Mouse (Mus musculus): Measurements from ENCODE around the gene Slc9a4.

The Slc9a4 gene

DNA sequence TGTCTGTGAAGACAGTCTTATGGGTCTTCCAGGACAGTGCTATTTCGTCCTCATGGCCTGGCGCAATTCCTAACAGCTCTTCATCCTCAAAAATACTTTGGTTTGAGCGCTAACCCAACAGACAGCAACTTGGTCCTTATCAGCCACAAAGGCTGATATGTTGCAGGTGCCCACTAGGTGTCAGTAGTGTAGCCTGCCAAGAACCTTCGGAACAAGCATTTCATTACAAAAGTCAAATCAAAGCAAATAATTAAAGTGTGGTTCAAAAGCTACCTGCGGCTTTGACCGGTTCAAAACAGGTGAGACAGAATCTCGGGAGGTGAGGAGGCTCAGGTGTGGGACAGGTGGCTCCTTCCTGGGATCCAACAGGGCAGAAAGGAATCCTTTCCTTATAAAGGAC, at the start of gene Slc9a4:
Gene Slc9a4, plus strand, starts transcription at position 298 of the 400 bp plus-strand sequence.
- no peaks in the 10 kb centered on the region for H3K9me3 ChIP-seq (ENCODE audit: low read length)
- no peaks in the 10 kb centered on the region for H3K36me3 ChIP-seq (ENCODE audit: insufficient read depth, low read length)
- H3K4me1 ChIP-seq (replicated peaks; ENCODE audit: low read depth, low read length), result no peaks in the 10 kb centered on the region
- TF ChIP-seq CTCF (conservative IDR thresholded peaks at IDR 0.05; ENCODE audit: low read length), result peak; percentile 60
- TF ChIP-seq POU5F1 (IDR thresholded peaks at IDR 0.05; ENCODE audit: borderline replicate concordance, low read length), result no peak
- no peak for TF ChIP-seq NANOG (IDR thresholded peaks at IDR 0.05; ENCODE audit: borderline replicate concordance, low read length)
- H3K4me3 ChIP-seq (replicated peaks; ENCODE audit: low read length), result no peak within 1 kb of the TSS
- no peaks in the 10 kb centered on the region for H3K27me3 ChIP-seq (ENCODE audit: insufficient read depth, low read length)

DNA sequence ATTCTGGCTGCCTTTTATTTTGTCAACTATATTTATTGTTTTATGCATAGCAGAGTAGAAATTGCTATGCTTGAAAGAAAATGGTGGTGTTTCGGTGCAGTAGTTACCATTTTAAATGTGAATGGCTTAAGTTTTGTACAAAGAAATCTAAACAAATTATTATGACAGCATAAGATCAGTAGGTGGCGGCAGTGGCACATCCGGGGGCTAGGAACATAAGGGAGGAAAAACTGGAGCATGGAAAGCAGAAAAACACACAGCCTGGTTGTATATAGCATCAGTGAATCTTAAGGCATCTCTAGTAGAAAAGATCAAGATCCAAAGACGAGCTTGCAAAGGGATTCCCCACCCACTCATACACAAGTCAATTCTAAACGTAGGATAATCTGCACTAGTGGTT, 42.3 kb upstream of the Slc9a4 start:
- Histone ChIP-seq H3K36me3 (ENCODE audit: insufficient read depth, low read length) (no peaks in the 10 kb centered on the region), H3K4me1 (replicated peaks; ENCODE audit: low read depth, low read length) (no peaks in the 10 kb centered on the region), H3K4me3 (replicated peaks; ENCODE audit: low read length) (no peak overlapping the region), H3K27me3 (ENCODE audit: insufficient read depth, low read length) (no peaks in the 10 kb centered on the region), H3K9me3 (ENCODE audit: low read length) (peaks cover 6% of the 10 kb centered on the region)
- TF ChIP-seq NANOG (IDR thresholded peaks at IDR 0.05; ENCODE audit: borderline replicate concordance, low read length), result no peak
- 0 out of 2 replicates have a peak, but pooled peaks have one; percentile 6 for TF ChIP-seq CTCF (conservative IDR thresholded peaks at IDR 0.05; ENCODE audit: low read length)
- TF ChIP-seq POU5F1 (IDR thresholded peaks at IDR 0.05; ENCODE audit: borderline replicate concordance, low read length), result no peak

DNA sequence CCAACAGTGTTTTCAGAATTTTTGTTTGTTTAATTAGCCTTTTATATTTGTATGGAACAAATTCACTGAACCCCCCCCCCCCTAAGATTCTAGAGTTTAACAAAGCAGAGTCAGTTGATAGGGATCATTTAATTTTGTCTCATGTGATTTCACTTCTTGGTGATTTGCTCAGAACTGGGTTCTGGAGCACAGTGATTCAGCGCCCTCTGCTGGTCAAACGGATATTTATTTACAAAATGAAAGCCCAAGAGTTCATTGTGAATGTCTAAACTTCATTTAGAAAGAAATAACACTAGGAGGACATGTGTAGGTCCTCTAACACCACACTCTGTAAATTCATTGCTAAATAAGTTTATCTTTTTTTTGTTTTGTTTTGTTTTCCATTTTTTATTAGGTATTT, 35.2 kb upstream of the Slc9a4 start:
- no peaks in the 10 kb centered on the region for H3K4me1 ChIP-seq (replicated peaks; ENCODE audit: low read depth, low read length)
- H3K4me3 ChIP-seq (replicated peaks; ENCODE audit: low read length), result no peak overlapping the region
- peaks cover 4% of the 10 kb centered on the region; the same call in 1 of the 2 replicates for H3K27me3 ChIP-seq (ENCODE audit: insufficient read depth, low read length)
- TF ChIP-seq CTCF (conservative IDR thresholded peaks at IDR 0.05; ENCODE audit: low read length) (peak; percentile 53), POU5F1 (IDR thresholded peaks at IDR 0.05; ENCODE audit: borderline replicate concordance, low read length) (no peak)
- no peaks in the 10 kb centered on the region for H3K9me3 ChIP-seq (ENCODE audit: low read length)
- H3K36me3 ChIP-seq (ENCODE audit: insufficient read depth, low read length), result no peaks in the 10 kb centered on the region

DNA sequence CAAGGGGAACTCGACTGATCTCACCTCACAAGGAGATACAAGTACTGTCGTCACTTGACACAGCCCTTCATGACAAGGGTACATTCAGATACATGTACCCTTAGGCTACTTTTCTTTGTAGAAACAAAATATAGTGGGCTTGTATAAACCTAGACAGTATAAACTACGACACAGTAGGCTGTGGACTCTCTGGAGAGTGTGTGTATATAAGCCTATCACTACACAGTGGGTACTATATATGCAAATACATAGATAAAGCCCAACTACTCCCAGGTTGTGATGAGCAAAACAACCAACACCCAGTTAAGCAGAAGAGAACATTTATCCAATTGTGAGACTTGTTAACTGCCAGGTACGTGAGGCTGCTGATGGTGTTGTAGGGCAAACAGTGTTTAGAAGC, 33.2 kb upstream of the Slc9a4 start:
- no peak overlapping the region for H3K4me3 ChIP-seq (replicated peaks; ENCODE audit: low read length)
- no peaks in the 10 kb centered on the region for H3K9me3 ChIP-seq (ENCODE audit: low read length)
- TF ChIP-seq POU5F1 (IDR thresholded peaks at IDR 0.05; ENCODE audit: borderline replicate concordance, low read length) (no peak), NANOG (IDR thresholded peaks at IDR 0.05; ENCODE audit: borderline replicate concordance, low read length) (no peak), CTCF (conservative IDR thresholded peaks at IDR 0.05; ENCODE audit: low read length) (no peak)
- H3K27me3 ChIP-seq (ENCODE audit: insufficient read depth, low read length), result peaks cover 4% of the 10 kb centered on the region; the same call in 1 of the 2 replicates
- H3K36me3 ChIP-seq (ENCODE audit: insufficient read depth, low read length), result no peaks in the 10 kb centered on the region
- no peaks in the 10 kb centered on the region for H3K4me1 ChIP-seq (replicated peaks; ENCODE audit: low read depth, low read length)

DNA sequence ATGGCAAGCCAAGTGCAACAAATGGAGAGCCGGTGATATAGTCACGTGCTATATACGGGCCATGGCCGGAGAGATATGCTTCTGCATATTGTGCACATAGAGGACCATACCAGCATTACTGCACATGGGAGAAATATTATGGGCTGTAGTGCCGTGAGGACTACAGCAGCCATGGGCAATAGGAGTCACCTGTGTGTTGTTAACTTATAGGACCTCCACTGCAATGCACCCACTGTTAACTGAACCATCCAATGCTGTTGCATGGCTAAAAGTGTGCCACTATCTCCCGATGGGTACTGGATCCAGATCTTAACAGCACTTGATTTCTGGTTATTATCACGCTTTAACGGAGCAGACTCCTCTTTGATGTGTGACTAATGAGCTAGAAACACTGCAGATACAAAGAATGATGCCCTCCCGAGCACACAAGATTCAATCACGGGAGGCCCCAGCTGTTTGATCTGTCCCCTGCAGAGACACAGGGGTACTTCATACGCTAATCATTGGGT, 32.8 kb upstream of the Slc9a4 start:
- Histone ChIP-seq H3K27me3 (ENCODE audit: insufficient read depth, low read length) (peaks cover 4% of the 10 kb centered on the region; the same call in 1 of the 2 replicates), H3K9me3 (ENCODE audit: low read length) (no peaks in the 10 kb centered on the region), H3K36me3 (ENCODE audit: insufficient read depth, low read length) (no peaks in the 10 kb centered on the region), H3K4me3 (replicated peaks; ENCODE audit: low read length) (no peak overlapping the region), H3K4me1 (replicated peaks; ENCODE audit: low read depth, low read length) (no peaks in the 10 kb centered on the region)
- TF ChIP-seq POU5F1 (IDR thresholded peaks at IDR 0.05; ENCODE audit: borderline replicate concordance, low read length), result no peak
- TF ChIP-seq CTCF (conservative IDR thresholded peaks at IDR 0.05; ENCODE audit: low read length), result no peak
- TF ChIP-seq NANOG (IDR thresholded peaks at IDR 0.05; ENCODE audit: borderline replicate concordance, low read length), result peak; percentile 17; the same call in 1 of the 2 replicates

DNA sequence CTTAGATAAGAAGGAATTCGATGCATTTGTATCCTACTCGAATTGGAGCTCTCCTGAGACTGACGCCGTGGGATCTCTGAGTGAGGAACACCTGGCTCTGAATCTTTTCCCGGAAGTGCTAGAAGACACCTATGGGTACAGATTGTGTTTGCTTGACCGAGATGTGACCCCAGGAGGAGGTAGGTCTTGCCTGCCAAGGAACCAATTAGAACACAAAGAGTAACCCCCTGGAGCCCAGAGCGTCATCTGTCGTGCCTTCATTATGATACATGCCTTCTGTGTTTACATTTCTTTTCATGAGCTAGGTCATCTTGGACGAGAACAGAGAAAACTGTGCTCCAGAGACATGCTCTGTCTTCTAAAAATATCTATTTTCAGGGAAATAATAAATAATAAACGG, 32.1 kb upstream of the Slc9a4 start:
- H3K36me3 ChIP-seq (ENCODE audit: insufficient read depth, low read length), result no peaks in the 10 kb centered on the region
- no peak overlapping the region for H3K4me3 ChIP-seq (replicated peaks; ENCODE audit: low read length)
- H3K4me1 ChIP-seq (replicated peaks; ENCODE audit: low read depth, low read length), result no peaks in the 10 kb centered on the region
- TF ChIP-seq CTCF (conservative IDR thresholded peaks at IDR 0.05; ENCODE audit: low read length) (no peak), NANOG (IDR thresholded peaks at IDR 0.05; ENCODE audit: borderline replicate concordance, low read length) (no peak), POU5F1 (IDR thresholded peaks at IDR 0.05; ENCODE audit: borderline replicate concordance, low read length) (no peak)
- peaks cover 4% of the 10 kb centered on the region; the same call in 1 of the 2 replicates for H3K27me3 ChIP-seq (ENCODE audit: insufficient read depth, low read length)
- H3K9me3 ChIP-seq (ENCODE audit: low read length), result no peaks in the 10 kb centered on the region

DNA sequence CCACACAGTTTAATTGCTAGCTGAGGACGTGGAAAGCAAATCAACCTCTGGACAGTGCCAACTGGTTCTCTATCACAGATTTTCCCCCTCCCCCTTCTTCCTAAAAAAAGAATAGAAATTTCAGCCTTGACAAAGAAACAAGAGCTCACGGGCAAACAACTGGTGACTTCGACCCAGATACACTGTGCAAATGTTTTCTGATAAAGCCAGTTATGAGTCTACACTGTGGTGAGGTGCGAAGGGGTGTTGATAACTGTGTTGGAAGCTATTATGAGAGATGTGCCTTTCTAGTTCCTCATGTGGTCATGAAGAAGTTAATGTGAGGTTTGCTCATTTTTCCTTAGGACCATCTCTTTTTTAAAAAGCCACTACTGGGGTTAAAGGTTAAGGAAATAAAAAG, 10.5 kb upstream of the Slc9a4 start:
- Histone ChIP-seq H3K27me3 (ENCODE audit: insufficient read depth, low read length) (no peaks in the 10 kb centered on the region), H3K36me3 (ENCODE audit: insufficient read depth, low read length) (no peaks in the 10 kb centered on the region), H3K9me3 (ENCODE audit: low read length) (no peaks in the 10 kb centered on the region; the same call in 1 of the 2 replicates), H3K4me3 (replicated peaks; ENCODE audit: low read length) (no peak overlapping the region), H3K4me1 (replicated peaks; ENCODE audit: low read depth, low read length) (no peaks in the 10 kb centered on the region)
- TF ChIP-seq POU5F1 (IDR thresholded peaks at IDR 0.05; ENCODE audit: borderline replicate concordance, low read length) (no peak), CTCF (conservative IDR thresholded peaks at IDR 0.05; ENCODE audit: low read length) (no peak), NANOG (IDR thresholded peaks at IDR 0.05; ENCODE audit: borderline replicate concordance, low read length) (no peak)

DNA sequence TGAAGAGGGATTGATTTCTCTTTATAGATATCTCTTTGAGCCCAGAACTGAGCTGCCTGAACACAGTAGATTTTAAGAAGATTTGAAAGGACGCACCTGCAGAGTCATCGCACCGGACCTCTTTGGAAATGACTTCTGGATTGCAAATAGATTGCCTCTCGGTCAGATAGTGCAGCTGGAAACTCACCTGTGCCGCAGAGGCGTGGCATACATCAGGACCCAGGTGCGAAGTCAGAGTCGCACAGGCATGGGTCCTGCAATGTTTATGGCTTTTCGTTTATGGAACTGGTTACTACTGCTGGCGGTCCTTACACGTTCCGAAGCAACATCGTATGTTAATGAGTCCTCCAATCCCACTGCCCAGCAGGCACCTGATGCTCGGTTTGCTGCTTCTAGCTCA, 388 bp downstream of the Slc9a4 start:
- Histone ChIP-seq H3K4me1 (replicated peaks; ENCODE audit: low read depth, low read length) (no peaks in the 10 kb centered on the region), H3K9me3 (ENCODE audit: low read length) (no peaks in the 10 kb centered on the region), H3K4me3 (replicated peaks; ENCODE audit: low read length) (no peak overlapping the region), H3K36me3 (ENCODE audit: insufficient read depth, low read length) (no peaks in the 10 kb centered on the region), H3K27me3 (ENCODE audit: insufficient read depth, low read length) (no peaks in the 10 kb centered on the region)
- TF ChIP-seq CTCF (conservative IDR thresholded peaks at IDR 0.05; ENCODE audit: low read length), result no peak
- TF ChIP-seq POU5F1 (IDR thresholded peaks at IDR 0.05; ENCODE audit: borderline replicate concordance, low read length), result no peak
- no peak for TF ChIP-seq NANOG (IDR thresholded peaks at IDR 0.05; ENCODE audit: borderline replicate concordance, low read length)

DNA sequence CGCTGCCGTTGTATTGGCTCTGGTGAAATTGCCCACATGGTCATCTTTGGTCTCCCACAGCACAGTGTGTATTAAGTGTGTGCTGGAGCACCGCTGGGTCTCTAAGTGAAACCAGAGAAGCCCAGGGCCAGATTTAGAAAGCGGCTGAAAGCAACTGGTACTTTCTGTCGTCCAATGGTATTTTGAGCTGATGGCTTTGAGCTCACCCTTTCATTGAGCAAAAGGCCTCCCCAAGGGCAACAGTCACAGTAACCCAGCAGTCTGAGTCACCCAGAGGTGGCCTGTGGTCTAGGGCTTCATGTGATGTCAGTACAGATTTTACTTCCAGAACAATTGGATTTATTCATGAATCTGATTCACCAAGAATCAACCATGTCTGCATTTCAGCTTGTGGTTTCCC, 6.9 kb downstream of the Slc9a4 start:
- H3K27me3 ChIP-seq (ENCODE audit: insufficient read depth, low read length), result no peaks in the 10 kb centered on the region
- TF ChIP-seq POU5F1 (IDR thresholded peaks at IDR 0.05; ENCODE audit: borderline replicate concordance, low read length), result no peak
- no peak for TF ChIP-seq CTCF (conservative IDR thresholded peaks at IDR 0.05; ENCODE audit: low read length)
- TF ChIP-seq NANOG (IDR thresholded peaks at IDR 0.05; ENCODE audit: borderline replicate concordance, low read length), result no peak
- H3K9me3 ChIP-seq (ENCODE audit: low read length), result peaks cover 4% of the 10 kb centered on the region; the same call in 1 of the 2 replicates
- no peaks in the 10 kb centered on the region for H3K4me1 ChIP-seq (replicated peaks; ENCODE audit: low read depth, low read length)
- no peaks in the 10 kb centered on the region for H3K36me3 ChIP-seq (ENCODE audit: insufficient read depth, low read length)
- no peak overlapping the region for H3K4me3 ChIP-seq (replicated peaks; ENCODE audit: low read length)

Data from E14TG2a.4 (cell line).